Mouse (Mus musculus) lung, postnatal 0 days (tissue): ENCODE results near the gene Cntnap4. TPM values are rescaled to one million over a fixed set of nuclear protein-coding genes. Genes with fewer than 3 reads are reported as not detected.

ENCODE experiments used
- ATAC-seq: fragments of 200-750 bp; cut with Nextera tagmentation; 2 replicates; pipeline ENCODE4 v1.8.0; 2017; ENCODE audit warnings: moderate library complexity
- DNase-seq: peaks from one replicate; pipeline ENCODE4 v3.0.0-alpha.2; 2016; ENCODE audit warnings: low spot score
- H3K27ac ChIP-seq: fragments of 300-500 bp; sonication (generic); 2 replicates; pipeline ENCODE4 v1.5.1; 2014; ENCODE audit warnings: antibody characterized with exemption, mild to moderate bottlenecking, low read length, mixed read lengths
- H3K27me3 ChIP-seq: fragments of 300-500 bp; sonication (generic); replicated peaks from 2 replicates; pipeline ENCODE4 v1.6.1; 2014; ENCODE audit warnings: low read length, mixed read lengths; ENCODE audit not compliant: insufficient read depth
- H3K36me3 ChIP-seq: fragments of 300-500 bp; sonication (generic); 2 replicates; pipeline ENCODE4 v1.6.1; 2014; ENCODE audit warnings: low read length, mixed read lengths; ENCODE audit not compliant: insufficient read depth
- H3K4me1 ChIP-seq: fragments of 300-500 bp; sonication (generic); 2 replicates; pipeline ENCODE4 v1.6.1; 2014; ENCODE audit warnings: antibody characterized with exemption, low read depth, low read length, mixed read lengths; ENCODE audit not compliant: insufficient read depth
- H3K4me2 ChIP-seq: fragments of 300-500 bp; sonication (generic); replicated peaks from 2 replicates; pipeline ENCODE4 v1.6.1; 2014; ENCODE audit warnings: low read depth, mild to moderate bottlenecking, low read length, moderate library complexity, mixed read lengths
- H3K4me3 ChIP-seq: fragments of 300-500 bp; sonication (generic); 2 replicates; pipeline ENCODE4 v1.5.1; 2014; ENCODE audit warnings: low read depth, low read length
- H3K9ac ChIP-seq: fragments of 300-500 bp; sonication (generic); replicated peaks from 2 replicates; pipeline ENCODE4 v1.6.1; 2014; ENCODE audit warnings: low read depth, mild to moderate bottlenecking
- H3K9me3 ChIP-seq: fragments of 300-500 bp; sonication (generic); 2 replicates; pipeline ENCODE4 v1.6.1; 2016; ENCODE audit warnings: low read length, mixed read lengths
- CTCF ChIP-seq: IDR thresholded peaks from 2 replicates; pipeline ENCODE4 v1.5.1; 2016; ENCODE audit warnings: antibody characterized with exemption, mild to moderate bottlenecking
- EP300 ChIP-seq: IDR thresholded peaks from 2 replicates; pipeline ENCODE4 v1.6.1; 2016; ENCODE audit warnings: antibody characterized with exemption, mild to moderate bottlenecking, control low read depth
- WGBS: fragments of 180-500 bp; shearing (Covaris S2); extraction: QIAGEN DNeasy Blood & Tissue Kit; methylation state at CpG from one replicate; pipeline ENCODE4 v1.1.7; 2014; 5-methylcytosine and 5-hydroxymethylcytosine counted together
- polyA plus RNA-seq: library from polyadenylated mRNA; unstranded; fragments of >200 nt; fragmentation: Nextera tagmentation; extraction: Ambion mirVana; gene quantifications from 2 replicates; pipeline ENCODE4 v1.2.1, GENCODE M21; 2015

Cntnap4 gene
- 0.04 TPM in 1 of 2 replicates, not detected in the other for polyA plus RNA-seq

DNA sequence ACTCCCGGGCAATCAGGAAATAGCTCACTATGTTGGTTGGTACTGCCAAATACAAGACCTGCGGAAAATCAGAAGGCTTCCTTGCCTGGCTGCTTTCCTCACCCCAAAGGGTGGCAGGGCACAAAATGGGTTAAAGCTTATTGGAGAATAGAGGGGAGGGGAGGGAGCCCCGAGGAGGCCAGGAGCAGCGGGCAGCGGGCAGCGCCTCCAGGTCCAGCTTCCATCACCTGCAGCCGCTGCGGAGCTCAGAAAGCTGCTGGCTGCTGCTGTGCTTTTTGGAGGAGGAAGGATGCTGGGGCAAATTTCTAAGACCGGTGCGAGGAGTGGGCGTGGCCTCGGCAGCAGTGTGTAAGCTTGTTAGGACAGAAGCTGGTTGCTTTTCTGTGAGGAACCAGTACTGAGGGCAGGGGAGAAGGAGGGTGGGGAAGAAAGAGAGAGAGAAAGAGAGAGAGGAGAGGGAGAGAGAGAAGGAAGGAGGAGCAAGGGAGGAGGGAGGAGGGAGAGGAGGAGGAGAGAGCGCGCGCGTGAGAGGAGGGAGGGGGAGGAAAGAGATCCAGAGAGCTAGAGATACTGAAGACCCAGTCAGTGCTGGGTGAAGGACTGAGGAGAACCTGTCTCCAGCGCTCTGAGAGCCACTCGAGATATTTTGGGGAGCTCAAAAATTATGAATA, at the start of gene Cntnap4:
Cntnap4 (plus strand) TSS at position 573 of the 671 bp plus-strand sequence.
- H3K27me3 ChIP-seq, result 0 out of 2 replicates have a peak, but pooled peaks cover 3% of the 10 kb centered on the region
- H3K4me2 ChIP-seq, result no peak within 1 kb of the TSS
- no peak within 1 kb of the TSS for H3K4me3 ChIP-seq
- 4% methylated on average over 18 of the region's 18 CpGs for WGBS
- H3K27ac ChIP-seq, result no peak within 1 kb of the TSS
- DNase-seq (no peak), ATAC-seq (no peak)
- no peaks in the 10 kb centered on the region for H3K9me3 ChIP-seq
- TF ChIP-seq CTCF (no peak), EP300 (no peak)
- H3K4me1 ChIP-seq, result no peaks in the 10 kb centered on the region
- H3K9ac ChIP-seq, result no peak within 1 kb of the TSS
- H3K36me3 ChIP-seq, result no peaks in the 10 kb centered on the region

DNA sequence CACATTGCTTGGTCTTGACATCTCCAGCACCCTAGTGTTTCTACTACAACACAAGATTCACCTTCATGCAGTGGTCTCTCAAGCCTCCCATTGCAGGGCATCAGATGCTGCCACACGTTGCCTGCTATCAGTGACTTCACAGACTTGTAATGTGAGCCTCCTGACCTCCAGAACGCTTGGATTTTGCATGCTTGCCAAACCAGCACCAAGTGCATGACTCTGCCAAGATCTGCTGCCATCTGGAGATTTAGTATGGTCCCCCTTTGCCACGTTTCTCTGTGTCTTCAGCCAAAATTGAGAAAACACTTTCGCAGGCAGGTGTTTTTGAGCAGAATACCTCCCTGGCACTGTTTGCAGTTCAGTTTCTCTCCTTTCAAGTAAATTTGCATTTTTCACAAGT, 12.5 kb upstream of the Cntnap4 start:
- H3K36me3 ChIP-seq, result no peaks in the 10 kb centered on the region
- no peak overlapping the region for H3K27ac ChIP-seq
- no peak for ATAC-seq
- H3K9ac ChIP-seq, result no peak overlapping the region
- H3K4me3 ChIP-seq, result no peak overlapping the region
- TF ChIP-seq EP300, result no peak
- no peak for TF ChIP-seq CTCF
- H3K9me3 ChIP-seq, result no peaks in the 10 kb centered on the region
- no peaks in the 10 kb centered on the region for H3K27me3 ChIP-seq
- WGBS, result 32% methylated on average over 4 of the region's 4 CpGs
- no peaks in the 10 kb centered on the region for H3K4me1 ChIP-seq
- DNase-seq, result no peak
- H3K4me2 ChIP-seq, result no peak overlapping the region

DNA sequence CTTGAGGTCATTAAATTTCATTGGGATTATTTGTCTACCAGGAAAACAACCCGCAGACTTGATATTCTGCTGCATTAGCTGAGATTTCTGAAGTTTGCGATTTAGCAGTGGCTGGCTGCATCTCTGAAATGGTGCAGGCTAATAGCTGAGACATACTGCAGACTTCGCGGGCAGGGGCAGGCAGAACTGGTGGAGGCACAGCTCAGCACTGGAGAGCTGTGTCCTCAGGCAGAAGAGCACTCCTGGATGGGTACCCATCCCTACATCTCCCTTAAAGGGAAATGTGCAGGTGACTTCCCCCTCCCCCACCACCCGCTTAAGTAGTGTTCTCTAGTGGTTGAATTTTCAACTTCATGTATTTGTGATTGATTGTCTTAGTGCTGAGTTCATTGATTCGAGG, 698 bp downstream of the Cntnap4 start:
- H3K9ac ChIP-seq, result no peak overlapping the region
- TF ChIP-seq EP300 (no peak), CTCF (no peak)
- no peak overlapping the region for H3K27ac ChIP-seq
- no peaks in the 10 kb centered on the region for H3K36me3 ChIP-seq
- no peak overlapping the region for H3K4me3 ChIP-seq
- no peak overlapping the region for H3K4me2 ChIP-seq
- H3K4me1 ChIP-seq, result no peaks in the 10 kb centered on the region
- 14% methylated on average over 6 of the region's 6 CpGs for WGBS
- 0 out of 2 replicates have a peak, but pooled peaks cover 3% of the 10 kb centered on the region for H3K27me3 ChIP-seq
- DNase-seq (no peak), ATAC-seq (no peak)
- H3K9me3 ChIP-seq, result no peaks in the 10 kb centered on the region

- Histone ChIP-seq H3K4me2 (no peak overlapping the region), H3K9ac (no peak overlapping the region), H3K36me3 (no peaks in the 10 kb centered on the region), H3K9me3 (no peaks in the 10 kb centered on the region), H3K27ac (no peak overlapping the region), H3K27me3 (0 out of 2 replicates have a peak, but pooled peaks cover 3% of the 10 kb centered on the region), H3K4me3 (no peak overlapping the region), H3K4me1 (no peaks in the 10 kb centered on the region)
- 12% methylated on average over 9 of the region's 9 CpGs for WGBS
- peak; percentile 70 for TF ChIP-seq CTCF
- TF ChIP-seq EP300, result no peak
- no peak for ATAC-seq
- peak; percentile 54 for DNase-seq
Measured at GRCm38 (mm10) chr8:112571337-112571904, 1.6 kb downstream of the Cntnap4 start.

DNA sequence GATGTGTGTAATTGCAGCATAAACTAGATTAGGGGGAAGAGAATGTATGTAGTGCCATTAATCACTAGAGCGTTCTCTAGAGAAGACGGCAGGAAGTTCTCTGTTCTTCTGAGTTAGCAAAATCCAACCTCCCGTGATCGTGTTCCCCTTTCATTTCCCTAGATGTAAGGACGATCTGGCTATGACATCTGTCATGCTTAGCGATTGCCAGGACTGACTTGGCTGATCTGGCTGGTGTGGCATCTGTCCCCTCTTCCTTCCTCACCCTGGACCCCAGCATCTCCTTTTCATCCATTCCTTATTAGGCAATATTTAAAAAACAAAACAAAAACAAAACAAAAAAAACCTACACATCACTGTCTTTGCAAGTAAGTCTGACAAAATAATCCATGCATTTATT, 11.6 kb downstream of the Cntnap4 start:
- no peak overlapping the region for H3K9ac ChIP-seq
- ATAC-seq (no peak), DNase-seq (no peak)
- H3K9me3 ChIP-seq, result no peaks in the 10 kb centered on the region
- H3K36me3 ChIP-seq, result no peaks in the 10 kb centered on the region
- no peak overlapping the region for H3K4me2 ChIP-seq
- no peaks in the 10 kb centered on the region for H3K27me3 ChIP-seq
- WGBS, result 37% methylated on average over 6 of the region's 6 CpGs
- no peak overlapping the region for H3K4me3 ChIP-seq
- no peak for TF ChIP-seq CTCF
- TF ChIP-seq EP300, result no peak
- no peak overlapping the region for H3K27ac ChIP-seq
- H3K4me1 ChIP-seq, result no peaks in the 10 kb centered on the region

- no peaks in the 10 kb centered on the region for H3K27me3 ChIP-seq
- H3K27ac ChIP-seq, result no peak overlapping the region
- H3K9me3 ChIP-seq, result no peaks in the 10 kb centered on the region
- H3K4me1 ChIP-seq, result no peaks in the 10 kb centered on the region
- ATAC-seq (no peak), DNase-seq (no peak)
- 90% methylated on average over 2 of the region's 2 CpGs for WGBS
- no peak overlapping the region for H3K4me2 ChIP-seq
- no peak overlapping the region for H3K9ac ChIP-seq
- H3K4me3 ChIP-seq, result no peak overlapping the region
- H3K36me3 ChIP-seq, result no peaks in the 10 kb centered on the region
- TF ChIP-seq CTCF (no peak), EP300 (no peak)
Measured at GRCm38 (mm10) chr8:112583440-112583839, 13.6 kb downstream of the Cntnap4 start.
